Mouse (Mus musculus): ENCODE data around the gene Ass1. TPM values are rescaled to one million over a fixed set of nuclear protein-coding genes. Genes with fewer than 3 reads are reported as not detected.

Ass1 gene
- 1 to 10 TPM; 2.8 to 4.2 TPM for total RNA-seq (2021)
- long read RNA-seq, experiment 1, transcript Ass1-201 (16 exons, 1,696 nt) = major isoform, 6 of 6 reads
- long read RNA-seq, experiment 1, partial matches to known transcripts = 0 of 6 reads
- long read RNA-seq, experiment 1, other reads (novel, unspliced or antisense) = 0 of 6 reads
- long read RNA-seq, experiment 2, partial matches to known transcripts = 0 of 3 reads
- long read RNA-seq, experiment 2, other reads (novel, unspliced or antisense) = 0 of 3 reads

DNA sequence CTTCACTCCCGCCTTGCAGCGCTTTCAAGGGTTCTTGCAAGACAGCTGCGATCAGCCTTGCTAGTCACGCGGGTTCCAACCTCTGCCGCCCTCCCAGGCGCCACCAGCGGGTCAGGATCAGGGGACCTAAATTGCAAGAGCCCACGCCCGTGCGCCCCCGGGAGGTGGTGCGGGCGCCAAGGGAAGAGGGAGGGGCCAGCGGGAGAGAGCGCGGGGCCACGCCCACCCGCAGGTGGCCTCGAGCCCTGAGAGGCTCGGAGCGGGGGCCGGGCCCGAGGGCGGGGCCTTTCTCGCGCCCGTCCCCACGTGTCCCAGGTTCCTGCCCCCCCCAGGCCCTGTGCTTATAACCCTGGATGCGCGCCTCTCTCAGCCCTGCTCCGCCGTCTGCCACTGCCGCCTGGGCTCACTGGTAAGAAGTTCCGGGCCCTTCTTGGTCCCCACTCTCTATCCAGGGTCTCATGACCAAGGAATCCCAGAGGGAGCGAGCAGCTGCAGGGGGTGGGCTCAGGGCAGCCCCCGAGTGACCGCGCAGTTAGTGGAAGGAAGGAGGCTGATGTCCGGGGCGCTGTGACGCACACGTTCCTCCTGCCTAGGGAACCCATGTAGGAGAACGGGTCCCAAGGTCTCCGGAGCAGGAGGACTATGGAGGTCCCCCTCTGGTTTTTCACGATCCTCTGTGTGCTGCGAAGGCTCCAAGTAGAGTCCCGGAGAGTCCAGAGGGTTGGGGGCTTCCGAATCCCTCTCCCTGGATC, at the start of gene Ass1:
Ass1 (plus strand) TSS at position 277 of the 752 bp plus-strand sequence.
- peak in 1 of 2 experiments; percentile 56 for DNase-seq (ENCODE audit: low spot score in 2 of 2)

DNA sequence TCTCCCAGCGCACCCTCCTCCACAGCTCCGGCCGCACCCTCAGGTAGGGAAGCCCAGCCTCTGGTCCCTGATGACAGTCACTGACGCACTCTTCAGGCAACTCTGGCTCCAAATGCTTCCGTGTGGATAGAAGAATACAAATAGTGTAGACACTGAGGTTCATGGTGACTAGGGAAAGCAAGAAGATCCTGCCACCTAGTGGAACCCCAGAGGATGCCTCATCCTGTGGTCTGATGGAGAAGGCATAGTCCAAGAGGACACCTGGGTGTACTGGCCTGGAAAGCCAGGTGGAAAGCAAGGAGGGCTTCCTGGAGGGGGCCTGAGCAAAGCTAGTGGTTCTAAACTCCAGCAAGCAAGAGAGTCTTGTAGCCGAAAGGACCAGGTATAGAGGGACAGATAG, 49.1 kb upstream of the Ass1 start:
- DNase-seq (ENCODE audit: low spot score in 2 of 2) = no peak

DNA sequence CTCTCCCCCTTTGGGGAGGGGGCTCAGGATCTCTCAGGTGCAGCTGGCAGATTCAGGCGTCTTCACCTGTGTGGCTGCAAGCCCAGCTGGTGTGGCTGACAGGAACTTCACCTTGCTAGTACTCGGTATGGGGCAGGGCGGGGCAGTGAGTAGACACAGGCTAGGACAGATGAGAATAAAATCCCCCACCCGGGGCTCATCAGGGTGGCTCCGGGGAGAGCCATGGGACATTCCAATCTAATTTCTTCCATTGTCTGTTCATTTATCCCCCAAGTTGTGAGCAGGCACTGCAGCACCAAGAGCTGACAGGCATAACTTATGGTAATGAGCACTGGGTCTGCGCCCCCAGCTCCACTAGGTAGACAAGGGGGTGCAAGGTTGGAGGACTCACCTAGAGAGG, 47.4 kb upstream of the Ass1 start:
- DNase-seq (ENCODE audit: low spot score in 2 of 2) = no peak

DNA sequence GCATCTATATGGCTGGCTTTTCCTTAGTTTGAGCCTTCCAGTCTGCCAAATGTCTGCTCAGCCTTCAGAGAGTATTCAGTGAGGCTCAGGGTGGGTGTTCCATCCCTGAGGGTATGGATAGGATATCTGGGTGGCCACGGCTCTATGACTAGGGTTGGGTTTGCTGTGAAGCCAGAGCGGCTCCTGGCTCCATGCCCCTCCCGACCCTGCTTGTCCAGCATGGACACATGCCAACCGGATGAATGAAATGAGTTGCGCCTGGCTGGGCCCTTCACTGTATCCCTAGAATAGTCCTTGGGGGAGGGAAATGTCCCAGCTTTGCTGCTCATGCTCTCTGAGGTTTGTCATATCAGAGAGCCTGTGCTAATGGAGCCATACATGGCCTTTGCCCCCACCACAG, 38.5 kb upstream of the Ass1 start:
- no peak for DNase-seq (ENCODE audit: low spot score in 2 of 2)

DNA sequence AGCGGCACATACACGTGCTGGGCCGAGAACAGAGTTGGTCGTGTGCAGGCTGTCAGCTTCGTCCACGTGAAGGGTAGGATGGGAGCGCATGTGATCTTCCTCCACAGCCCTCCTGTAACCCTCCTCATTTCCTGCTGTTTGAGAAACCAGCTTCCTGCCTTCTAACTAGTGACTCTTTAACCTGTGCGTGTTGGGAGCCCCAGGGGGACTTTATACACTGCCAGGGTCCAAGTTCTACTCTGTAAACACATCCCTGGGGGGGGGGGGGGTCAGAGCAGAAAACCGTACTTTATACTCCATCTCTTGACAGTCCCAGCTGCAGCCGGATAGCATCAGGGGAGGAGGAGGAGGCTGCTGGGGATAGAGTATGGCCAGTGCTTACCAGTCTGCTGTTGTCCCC, 35.3 kb upstream of the Ass1 start:
- DNase-seq (ENCODE audit: low spot score in 2 of 2) = no peak

DNA sequence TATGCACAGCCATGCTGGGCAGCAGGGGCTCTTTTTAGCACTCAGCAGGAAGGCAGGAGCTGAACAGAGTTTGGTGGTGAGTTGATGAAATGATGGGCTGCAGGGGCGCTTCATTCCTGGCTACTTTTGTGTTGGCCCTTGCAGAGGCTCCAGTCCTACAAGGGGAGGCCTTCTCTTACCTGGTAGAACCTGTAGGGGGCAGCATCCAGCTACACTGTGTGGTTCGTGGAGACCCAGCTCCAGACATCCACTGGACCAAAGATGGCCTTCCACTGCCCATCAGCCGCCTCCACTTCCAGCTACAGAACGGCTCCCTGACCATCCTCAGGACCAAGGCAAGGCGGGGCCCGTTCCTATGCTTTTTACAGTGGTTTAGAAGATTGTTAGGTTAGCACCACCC, 34.4 kb upstream of the Ass1 start:
- DNase-seq (ENCODE audit: low spot score in 2 of 2) = peak in 1 of 2 experiments; percentile 30

DNA sequence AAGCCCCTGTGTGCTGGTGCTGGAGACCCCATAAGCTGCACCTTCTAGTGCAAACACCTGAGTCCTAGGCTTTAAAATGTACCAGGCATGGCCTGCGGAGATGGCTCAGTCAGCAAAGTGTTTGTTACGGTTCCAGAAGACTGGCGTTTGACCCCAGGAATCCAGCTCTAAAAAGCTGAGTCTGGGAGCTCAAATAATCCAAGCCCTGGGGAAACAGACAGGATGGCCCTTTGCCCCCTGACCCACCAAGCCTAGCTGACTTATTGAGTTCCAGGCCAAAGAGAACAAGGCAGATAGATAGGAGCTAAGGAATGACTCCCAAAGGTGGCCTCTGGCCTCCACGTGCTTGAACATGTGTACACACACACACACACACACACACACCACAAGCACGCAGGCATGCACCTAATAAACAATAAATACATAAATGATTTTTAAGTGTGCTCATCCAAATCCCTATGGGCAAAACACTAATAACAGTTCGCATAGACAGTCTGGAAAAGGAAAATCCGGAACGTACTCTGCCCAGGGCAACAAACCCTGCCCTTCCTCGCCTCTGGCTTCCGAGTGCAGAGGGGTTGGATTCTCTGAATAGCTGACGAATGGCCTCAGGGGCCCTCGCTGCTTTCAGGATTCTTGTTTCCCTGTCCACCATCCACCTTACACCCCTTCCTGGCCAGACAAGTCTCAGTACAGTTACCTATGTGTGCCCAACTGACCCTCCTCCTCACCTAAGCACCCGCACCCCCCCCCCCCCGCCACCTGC, 32.3 kb upstream of the Ass1 start:
- no peak for DNase-seq (ENCODE audit: low spot score in 2 of 2)

DNA sequence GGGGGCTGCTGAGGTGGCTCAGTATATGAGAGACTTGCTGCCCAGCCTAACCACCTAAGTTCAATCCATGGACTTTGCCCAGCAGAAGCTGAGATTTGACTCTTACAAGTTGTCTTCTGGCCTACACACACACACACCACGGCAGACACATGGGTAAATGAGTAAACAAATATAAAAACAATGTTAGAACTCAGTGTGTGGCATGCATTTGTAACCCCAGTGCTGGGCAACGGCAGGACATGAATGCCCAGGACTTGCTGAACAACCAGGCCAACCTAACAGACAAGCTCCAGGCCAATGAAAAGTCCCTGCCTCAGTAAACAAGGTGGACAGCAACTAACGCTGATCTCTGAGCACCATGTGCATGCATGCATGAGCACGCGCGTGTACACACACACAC, 30.4 kb upstream of the Ass1 start:
- DNase-seq (ENCODE audit: low spot score in 2 of 2) = no peak

DNA sequence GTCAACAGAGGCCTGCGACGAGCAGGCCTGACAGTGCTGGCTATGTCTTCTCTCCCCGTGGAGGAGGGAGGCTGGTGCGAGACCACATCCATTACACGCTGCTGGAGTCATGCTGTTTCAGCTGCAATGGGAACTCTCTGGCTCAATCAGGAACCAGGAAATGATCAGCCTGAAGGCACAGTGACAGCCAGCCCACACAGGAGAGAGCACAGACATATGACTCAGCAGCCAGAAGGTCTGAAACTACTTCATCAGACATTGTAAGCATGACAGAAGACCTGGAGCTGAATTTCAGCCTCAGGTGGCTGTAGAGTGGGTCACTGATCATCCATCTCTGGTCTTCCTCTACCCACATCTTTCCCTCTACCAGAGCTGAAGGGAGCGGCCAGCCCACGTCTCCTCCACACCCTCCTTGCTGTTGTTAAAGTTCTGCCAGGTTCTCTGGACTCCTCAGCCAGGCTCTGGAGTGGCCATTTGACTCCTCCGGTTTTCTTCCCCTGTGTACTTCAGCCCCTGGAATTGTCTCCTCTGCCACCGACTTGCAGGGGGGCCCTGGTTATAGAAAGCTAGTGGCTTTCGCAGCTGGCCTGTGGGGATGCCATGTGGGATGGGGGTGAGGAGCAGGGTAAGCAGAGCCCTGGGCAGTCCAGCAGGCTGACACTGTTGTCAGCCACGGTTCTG, 27.4 kb upstream of the Ass1 start:
- no peak for DNase-seq (ENCODE audit: low spot score in 2 of 2)

DNA sequence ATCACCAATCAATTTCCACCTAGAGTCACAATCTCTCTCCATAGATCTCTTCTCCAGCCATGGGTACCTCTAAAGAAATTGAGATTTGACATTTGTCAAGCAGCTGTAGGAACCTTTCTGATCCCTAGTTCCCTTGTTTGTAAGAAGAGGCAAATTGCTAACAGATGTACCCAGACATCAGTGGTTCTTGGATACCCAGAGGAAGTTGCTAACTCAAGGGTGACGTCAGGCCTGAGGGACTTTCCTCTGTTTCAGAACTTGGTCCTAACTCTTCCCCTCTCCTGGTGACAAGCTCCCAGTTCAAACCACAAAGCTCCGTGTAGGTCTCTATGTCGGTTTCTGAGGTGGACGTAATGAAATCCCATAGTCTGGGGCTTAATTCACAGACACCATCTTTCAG, 24.0 kb upstream of the Ass1 start:
- no peak for DNase-seq (ENCODE audit: low spot score in 2 of 2)

DNA sequence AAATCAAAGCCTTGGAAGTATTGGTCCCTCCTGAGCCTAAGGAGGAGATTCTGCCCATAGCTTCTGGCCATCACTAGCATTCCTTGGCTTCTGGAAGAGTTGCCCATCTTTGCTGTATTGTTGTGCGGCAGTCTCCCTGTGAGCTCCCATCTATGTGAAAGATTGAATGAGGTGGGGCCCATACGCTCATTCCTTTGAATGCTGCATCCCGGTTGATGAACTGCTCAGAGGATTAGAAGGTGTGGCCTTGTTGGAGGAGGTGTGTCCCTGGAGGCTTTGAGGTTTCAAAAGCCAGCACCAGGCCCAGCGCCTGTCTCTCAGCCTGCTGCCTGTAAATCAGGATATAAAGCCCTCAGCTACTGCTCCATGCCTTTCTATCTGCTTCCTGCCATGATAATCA, 23.6 kb upstream of the Ass1 start:
- DNase-seq (ENCODE audit: low spot score in 2 of 2) = no peak

DNA sequence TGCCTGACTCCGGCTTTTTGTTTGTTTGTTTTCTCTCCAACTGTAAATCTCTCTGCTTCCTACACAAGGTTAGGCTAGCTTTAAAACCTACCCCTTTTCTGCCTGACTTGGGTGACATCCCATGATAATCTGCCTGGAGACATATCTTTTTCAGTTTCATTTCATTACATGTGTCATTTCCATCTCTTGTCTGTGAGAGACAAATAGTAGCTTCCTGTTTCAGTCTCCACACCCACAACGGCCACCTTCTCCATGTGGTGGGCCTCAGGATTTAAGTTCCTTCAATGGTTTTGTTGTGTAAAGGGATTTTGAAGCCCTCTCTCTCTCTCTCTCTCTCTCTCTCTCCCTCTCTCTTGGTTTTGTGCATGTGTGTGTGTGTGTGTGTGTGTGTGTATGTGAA, 22.5 kb upstream of the Ass1 start:
- no peak for DNase-seq (ENCODE audit: low spot score in 2 of 2)

DNA sequence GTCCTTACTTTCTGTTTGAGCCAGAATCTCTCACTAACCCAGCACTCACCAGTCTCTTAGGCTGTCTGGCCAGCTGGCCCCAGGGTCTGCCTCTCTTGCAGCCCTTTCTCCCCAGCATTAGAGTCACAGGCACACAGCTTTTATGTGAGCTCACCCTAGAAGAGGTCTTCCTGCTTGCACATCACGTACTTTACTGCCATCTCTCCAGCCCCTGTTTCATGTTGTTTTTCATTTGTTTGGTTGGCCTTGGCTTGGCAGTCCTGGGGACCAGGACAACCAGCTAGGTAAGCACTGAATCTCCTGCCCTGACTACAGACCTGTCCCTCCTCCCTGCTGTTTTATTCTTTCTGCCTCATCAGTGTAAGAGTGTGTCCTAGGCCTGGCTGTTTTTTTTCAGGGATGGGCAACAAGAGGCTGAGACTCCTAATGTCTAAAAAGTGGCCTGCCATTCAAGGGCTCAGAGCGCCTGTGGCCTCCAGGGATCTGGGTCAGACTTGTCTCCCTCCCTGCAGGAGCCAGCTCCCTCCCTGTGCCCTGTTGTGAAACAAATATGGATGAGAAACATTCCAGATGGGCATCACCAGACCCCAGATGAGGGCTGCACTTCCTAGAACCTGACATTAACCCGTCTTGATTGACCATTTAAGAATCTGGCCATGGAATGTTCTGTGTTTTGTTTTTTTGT, 21.1 kb upstream of the Ass1 start:
- no peak for DNase-seq (ENCODE audit: low spot score in 2 of 2)

DNA sequence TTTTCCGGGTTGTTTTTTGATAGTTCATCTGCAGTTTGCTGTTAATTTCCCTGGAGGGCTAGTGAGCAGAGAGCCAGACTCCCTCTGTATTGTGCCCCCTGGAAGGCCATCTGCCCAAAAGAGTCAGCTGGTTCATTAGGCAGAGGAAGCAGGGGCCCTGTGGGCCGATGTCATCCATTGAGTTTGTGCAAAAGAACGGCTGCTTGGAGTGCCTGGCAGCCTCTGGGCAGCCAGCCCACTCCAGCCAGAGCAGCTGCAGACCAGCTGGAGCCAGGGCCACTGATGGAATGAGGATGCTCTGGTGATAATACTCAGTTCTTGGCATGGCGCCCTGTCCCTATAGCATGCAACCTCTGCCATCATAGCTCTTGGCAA, 20.6 kb upstream of the Ass1 start:
- DNase-seq (ENCODE audit: low spot score in 2 of 2) = peak in 1 of 2 experiments; percentile 75

DNA sequence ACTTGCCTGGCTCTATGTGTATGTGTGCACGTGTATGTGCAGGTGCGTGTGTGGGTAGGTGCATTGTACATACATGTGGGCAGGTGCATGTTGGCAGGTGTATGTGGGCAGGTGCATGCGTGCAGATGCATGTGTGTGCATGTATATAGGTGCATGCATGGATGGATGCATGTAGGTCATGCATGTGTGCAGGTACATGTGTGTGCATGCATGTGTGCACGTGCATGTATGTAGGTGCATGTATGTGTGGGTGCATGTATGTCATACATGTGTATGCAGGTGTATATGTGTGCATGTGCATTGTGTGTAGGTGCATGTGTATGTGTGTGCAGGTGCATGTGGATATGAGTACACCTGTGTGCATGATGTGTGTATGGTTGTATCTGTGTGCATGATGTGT, 20.1 kb upstream of the Ass1 start:
- no peak for DNase-seq (ENCODE audit: low spot score in 2 of 2)

DNA sequence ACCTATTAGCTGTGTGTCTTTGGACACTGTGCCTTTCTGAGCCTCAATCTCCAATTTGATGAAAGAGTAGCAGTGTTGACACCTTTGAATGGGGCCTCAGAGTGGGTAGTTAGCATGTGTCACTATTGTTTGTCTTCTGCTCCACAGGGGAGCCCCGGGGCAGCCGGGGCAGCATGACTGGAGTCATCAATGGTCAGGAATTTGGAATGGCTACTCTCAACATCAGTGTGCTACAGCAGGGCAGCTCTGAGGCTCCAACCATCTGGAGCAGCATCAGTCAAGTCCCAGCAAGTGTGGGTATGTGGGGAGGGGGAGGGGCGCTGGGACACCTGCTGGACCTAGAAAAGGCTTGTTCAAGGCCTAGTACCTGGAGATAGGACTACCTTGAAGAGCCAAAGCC, 19.3 kb upstream of the Ass1 start:
- DNase-seq (ENCODE audit: low spot score in 2 of 2) = no peak

DNA sequence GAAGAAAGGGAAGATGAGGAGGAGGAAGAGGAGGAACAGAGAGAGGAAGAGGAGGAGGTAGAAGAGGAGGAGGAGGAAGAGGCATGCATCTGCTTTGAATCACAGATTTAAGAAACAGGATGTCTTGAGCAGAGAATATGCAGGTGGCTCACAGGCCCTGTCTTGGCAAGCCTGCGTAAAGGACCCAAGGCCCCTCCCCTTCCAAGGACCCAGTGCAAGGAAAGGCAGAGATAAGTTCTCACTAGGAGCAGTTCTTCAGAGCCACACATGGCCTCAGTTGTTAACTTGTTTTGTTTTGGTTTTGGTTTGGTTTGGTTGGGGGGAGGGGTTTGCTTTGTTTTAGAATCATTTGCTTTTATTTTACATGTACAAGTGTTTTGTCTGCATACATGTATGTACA, 18.5 kb upstream of the Ass1 start:
- DNase-seq (ENCODE audit: low spot score in 2 of 2) = no peak

DNA sequence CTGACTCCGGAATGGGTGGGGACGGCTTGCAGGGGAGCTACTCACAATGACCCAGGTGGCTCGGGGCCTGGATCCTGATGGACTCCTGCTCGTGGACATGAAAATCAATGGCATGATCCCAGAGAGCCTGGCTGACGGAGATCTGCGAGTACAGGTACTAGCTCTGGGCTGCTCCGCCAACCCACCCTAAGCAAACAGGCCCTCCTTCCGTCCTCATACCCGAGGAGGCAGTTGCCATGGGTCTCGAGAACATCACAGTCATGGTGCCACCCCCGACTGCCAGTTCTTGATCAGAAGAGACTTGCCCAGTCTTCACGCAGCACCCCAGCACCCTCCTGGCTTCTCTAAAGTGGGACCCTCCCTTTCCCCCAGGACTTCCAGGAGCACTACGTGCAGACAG, 17.0 kb upstream of the Ass1 start:
- no peak for DNase-seq (ENCODE audit: low spot score in 2 of 2)

DNA sequence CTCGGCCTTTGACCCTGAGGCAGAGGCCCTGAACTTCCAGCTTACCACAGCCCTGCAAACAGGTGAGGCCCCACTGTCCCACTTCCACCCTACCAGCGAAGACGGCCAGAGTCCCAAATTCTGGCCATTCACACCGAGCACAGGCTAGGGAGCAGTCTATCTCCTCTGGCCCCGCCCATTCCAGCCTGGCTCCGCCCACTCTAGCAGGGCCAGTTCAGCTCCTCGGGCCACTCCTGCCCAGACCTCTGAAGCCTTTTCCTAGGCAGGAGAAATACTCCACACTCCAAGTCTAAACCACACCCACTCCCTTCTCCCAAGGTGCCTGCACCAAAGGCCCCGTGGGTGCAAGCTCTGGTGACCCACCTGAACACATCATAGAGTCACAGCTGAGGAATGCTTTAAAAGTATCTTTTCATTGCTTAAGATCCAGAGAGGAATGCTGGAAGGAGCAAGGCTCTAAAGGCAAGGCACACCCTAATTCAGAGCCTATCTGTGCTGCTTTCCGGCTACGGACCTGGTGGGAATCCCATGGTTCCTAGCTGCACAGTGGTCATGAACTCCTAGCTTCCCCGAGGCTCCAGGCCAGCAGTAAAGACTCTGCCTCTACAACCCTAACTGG, 16.3 kb upstream of the Ass1 start:
- DNase-seq (ENCODE audit: low spot score in 2 of 2) = peak in 1 of 2 experiments; percentile 36

DNA sequence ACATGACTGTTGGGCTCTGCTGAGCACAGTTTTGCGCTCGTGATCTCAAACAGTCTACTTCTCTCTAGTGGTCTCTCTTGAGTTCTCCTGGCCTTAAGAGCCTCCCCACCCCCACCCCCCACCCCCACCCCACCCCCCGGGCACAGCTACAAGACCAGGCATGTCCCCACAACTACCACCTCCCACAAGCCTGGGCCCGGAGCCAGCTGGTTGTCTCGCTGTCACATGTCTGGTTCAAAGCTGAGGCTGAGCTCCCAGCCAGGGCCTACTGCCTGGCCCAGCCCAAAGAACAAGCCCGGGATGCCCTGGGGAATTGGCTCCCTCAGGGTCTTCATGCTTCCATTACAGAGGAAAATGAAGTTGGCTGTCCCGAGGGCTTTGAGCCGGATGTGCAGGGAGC, 15.7 kb upstream of the Ass1 start:
- peak in 1 of 2 experiments; percentile 47 for DNase-seq (ENCODE audit: low spot score in 2 of 2)

DNA sequence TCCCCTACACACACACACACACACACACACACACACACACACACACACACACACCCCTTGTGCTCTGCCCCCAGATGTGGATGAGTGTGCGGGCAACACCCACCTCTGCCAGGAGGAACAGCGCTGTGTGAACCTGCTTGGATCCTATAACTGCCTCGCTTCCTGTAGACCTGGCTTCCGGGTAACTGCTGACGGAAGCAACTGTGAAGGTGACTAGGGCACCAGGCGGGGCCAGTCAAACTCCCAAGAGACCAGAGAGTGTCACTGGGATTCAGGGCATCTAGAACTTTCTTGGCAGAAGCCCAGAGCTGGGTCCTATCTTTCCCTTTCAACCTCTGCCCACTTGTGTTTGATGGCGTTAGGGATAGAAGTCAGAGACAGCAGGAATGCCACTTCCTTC, 14.6 kb upstream of the Ass1 start:
- no peak for DNase-seq (ENCODE audit: low spot score in 2 of 2)

Data from gastrocnemius, postnatal 4 days (tissue).